Mouse (Mus musculus) forebrain, embryonic 14.5 days (tissue): ENCODE measurements at regions not wholly inside any gene's neighbourhood (a gene's known extent, or its start where the extent isn't known, plus 50 kb on each side); places are given as distances from the start of the nearest gene placed in this dataset.
A peak's percentile ranks its signal among the peaks of the same experiment; 100 is the strongest.

Experiments used
- ATAC-seq: fragments of 200-750 bp; cut with Nextera tagmentation; 2 replicates; pipeline ENCODE4 v1.8.0; 2017; ENCODE audit warnings: mild to moderate bottlenecking, moderate library complexity
- DNase-seq: peaks from one replicate; pipeline ENCODE4 v3.0.0-alpha.2; 2015; ENCODE audit warnings: low spot score
- H3K27ac ChIP-seq: fragments of 300-500 bp; sonication (generic); 2 replicates; pipeline ENCODE4 v1.5.1; 2014; ENCODE audit warnings: low read depth, mild to moderate bottlenecking, control low read depth, low read length, moderate library complexity
- H3K27me3 ChIP-seq: fragments of 300-500 bp; sonication (generic); replicated peaks from 2 replicates; pipeline ENCODE4 v1.6.1; 2014; ENCODE audit warnings: low read length, control low read depth, mixed read lengths; ENCODE audit not compliant: control insufficient read depth, insufficient read depth
- H3K36me3 ChIP-seq: fragments of 300-500 bp; sonication (generic); 2 replicates; pipeline ENCODE4 v1.6.1; 2014; ENCODE audit warnings: low read length, control low read depth; ENCODE audit not compliant: control insufficient read depth, insufficient read depth
- H3K4me1 ChIP-seq: fragments of 300-500 bp; sonication (generic); 2 replicates; pipeline ENCODE4 v1.6.1; 2014; ENCODE audit warnings: antibody characterized with exemption, low read length, control low read depth; ENCODE audit not compliant: control insufficient read depth, insufficient read depth
- H3K4me2 ChIP-seq: fragments of 300-500 bp; sonication (generic); 2 replicates; pipeline ENCODE4 v1.6.1; 2014; ENCODE audit warnings: mild to moderate bottlenecking, control low read depth, low read length
- H3K4me3 ChIP-seq: fragments of 300-500 bp; sonication (generic); 2 replicates; pipeline ENCODE4 v1.5.1; 2014; ENCODE audit warnings: low read depth, low read length, control low read depth
- H3K9ac ChIP-seq: fragments of 300-500 bp; sonication (generic); 2 replicates; pipeline ENCODE4 v1.6.1; 2014; ENCODE audit warnings: mild to moderate bottlenecking, low read length, control low read depth, moderate library complexity
- H3K9me3 ChIP-seq: fragments of 300-500 bp; sonication (generic); replicated peaks from 2 replicates; pipeline ENCODE4 v1.6.1; 2016; ENCODE audit warnings: low read length, control low read depth, mixed read lengths; ENCODE audit not compliant: control insufficient read depth
- WGBS: fragments of 180-500 bp; shearing (Covaris S2); extraction: QIAGEN DNeasy Blood & Tissue Kit; methylation state at CpG from one replicate; pipeline ENCODE4 v1.1.7; 2014; 5-methylcytosine and 5-hydroxymethylcytosine counted together

DNA sequence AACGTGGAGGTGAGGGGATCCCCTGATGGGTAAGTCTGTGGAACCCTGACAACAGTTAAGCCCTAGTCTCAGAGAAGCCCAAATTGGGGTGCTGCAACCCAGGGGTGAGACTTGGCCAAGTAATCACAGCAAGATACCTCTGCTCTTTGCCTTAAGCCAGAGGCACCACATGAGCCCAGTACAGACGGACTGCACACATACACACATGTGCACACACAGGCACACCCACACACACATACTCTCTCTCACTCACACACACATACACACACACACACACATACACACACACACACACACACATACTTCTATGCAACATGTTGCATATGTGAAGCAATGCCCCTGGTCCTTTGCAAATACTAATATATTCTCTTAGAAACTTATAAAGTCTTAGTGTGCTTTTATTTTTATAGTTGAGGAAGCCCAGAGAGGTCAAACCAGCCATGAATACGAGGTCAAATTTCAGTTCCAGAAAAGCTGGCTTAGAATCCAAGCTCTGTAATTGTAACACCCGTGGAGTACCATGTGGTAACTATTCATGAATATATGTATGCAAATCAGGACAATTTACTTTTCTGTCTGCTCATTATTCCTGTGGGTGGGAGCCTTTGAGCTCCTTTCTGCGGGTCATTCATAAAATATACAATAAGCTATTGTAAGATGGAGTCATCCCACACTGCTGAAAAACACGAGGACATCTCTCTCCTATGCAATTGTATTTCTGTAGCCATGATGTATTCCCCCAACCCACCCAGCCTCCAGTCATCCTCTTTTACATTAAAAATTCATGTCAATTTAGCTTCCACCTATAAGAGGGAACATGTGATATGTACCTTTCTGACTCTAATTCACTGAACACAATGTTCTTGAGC lies 189.2 kb upstream of the Ipo5 start:
- H3K9ac ChIP-seq, result no peak overlapping the region
- 0 out of 2 replicates have a peak, but pooled peaks cover 5% of the 10 kb centered on the region for H3K4me1 ChIP-seq
- no peak overlapping the region for H3K4me3 ChIP-seq
- ATAC-seq (peak; percentile 58), DNase-seq (peak; percentile 41)
- 32% methylated on average over 6 of the region's 6 CpGs for WGBS
- no peaks in the 10 kb centered on the region for H3K27me3 ChIP-seq
- no peaks in the 10 kb centered on the region for H3K36me3 ChIP-seq
- no peaks in the 10 kb centered on the region for H3K9me3 ChIP-seq
- H3K4me2 ChIP-seq, result no peak overlapping the region
- H3K27ac ChIP-seq, result no peak overlapping the region

DNA sequence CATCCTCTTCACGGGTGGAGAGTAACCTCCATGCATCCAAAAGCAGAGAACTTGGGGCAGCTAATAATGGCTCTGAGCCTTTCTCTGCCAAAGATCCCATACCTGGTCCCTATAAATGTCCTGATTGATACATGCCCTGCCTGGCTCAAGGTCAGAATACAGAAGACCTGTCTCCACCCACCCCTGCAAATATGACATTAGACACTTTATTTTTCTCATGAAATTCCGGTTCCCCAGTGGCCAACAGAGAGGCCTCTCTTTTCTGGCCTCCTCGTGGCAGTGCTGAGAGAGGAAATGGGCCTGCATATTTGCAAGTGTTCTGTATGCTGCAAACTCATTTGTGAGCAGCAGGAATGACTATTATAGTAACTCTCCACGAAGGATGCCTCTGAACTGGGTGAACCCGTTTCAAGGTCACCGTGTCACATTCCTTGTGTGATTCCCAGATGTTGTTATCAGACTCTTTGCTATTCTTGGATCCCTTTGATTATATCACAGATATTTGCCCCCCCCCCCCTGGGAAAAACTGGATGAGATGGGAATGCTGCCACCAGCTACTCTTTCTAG lies 188.4 kb upstream of the Ipo5 start:
- no peak for ATAC-seq
- H3K4me3 ChIP-seq, result no peak overlapping the region
- no peaks in the 10 kb centered on the region for H3K36me3 ChIP-seq
- no peak overlapping the region for H3K9ac ChIP-seq
- no peak overlapping the region for H3K27ac ChIP-seq
- no peak overlapping the region for H3K4me2 ChIP-seq
- 0 out of 2 replicates have a peak, but pooled peaks cover 5% of the 10 kb centered on the region for H3K4me1 ChIP-seq
- DNase-seq, result no peak
- H3K9me3 ChIP-seq, result no peaks in the 10 kb centered on the region
- 85% methylated on average over 6 of the region's 6 CpGs for WGBS
- H3K27me3 ChIP-seq, result no peaks in the 10 kb centered on the region

DNA sequence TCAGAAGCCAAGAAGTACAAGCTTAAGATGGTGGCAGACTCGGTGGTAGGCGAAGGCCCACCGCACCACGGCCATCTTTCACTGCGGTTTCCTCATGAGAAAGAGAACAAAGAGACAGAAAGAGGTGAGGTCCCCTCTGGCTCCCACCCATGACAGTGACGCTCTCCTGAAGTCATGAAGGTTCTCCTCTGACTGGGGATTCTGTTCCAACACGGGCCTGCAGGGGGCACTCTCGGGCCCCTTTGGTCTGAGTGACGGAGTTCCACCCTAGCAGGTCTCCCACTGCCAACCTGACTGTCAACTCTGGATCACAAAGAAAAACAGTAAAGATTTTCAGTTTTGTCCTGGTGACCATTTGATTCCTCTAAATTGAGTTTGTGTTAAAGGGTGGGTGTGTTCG lies 182.9 kb upstream of the Ipo5 start:
- Histone ChIP-seq H3K27ac (no peak overlapping the region), H3K9ac (no peak overlapping the region), H3K9me3 (no peaks in the 10 kb centered on the region), H3K27me3 (no peaks in the 10 kb centered on the region), H3K36me3 (no peaks in the 10 kb centered on the region), H3K4me3 (no peak overlapping the region), H3K4me2 (no peak overlapping the region), H3K4me1 (no peaks in the 10 kb centered on the region; the same call in none of the 2 replicates)
- DNase-seq (no peak), ATAC-seq (no peak)
- whole genome bisulfite sequencing, result 86% methylated on average over 10 of the region's 10 CpGs

DNA sequence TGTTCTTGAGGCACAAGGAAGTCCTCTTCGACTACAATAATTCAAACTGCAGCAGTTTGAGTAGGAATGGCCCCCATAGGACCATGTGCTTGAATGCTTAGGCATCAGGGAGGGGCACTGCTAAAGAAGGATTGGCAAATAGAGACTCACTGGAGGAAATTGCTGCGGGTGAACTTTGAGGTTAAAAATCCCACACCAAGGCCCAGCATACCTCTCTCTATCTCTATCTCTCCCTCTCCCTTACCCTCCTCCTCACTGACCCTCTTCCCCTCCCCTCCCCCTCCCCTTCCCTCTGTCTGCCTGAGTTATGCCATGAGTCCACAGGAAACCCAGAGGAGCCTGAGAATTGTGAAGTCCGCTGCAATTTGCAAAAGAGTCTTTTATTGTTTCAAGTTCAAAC lies 180.8 kb upstream of the Ipo5 start:
- 55% methylated on average over 3 of the region's 3 CpGs for WGBS
- Histone ChIP-seq H3K4me1 (no peaks in the 10 kb centered on the region; the same call in none of the 2 replicates), H3K9ac (no peak overlapping the region), H3K4me2 (no peak overlapping the region), H3K36me3 (no peaks in the 10 kb centered on the region), H3K9me3 (no peaks in the 10 kb centered on the region), H3K27me3 (no peaks in the 10 kb centered on the region), H3K4me3 (no peak overlapping the region), H3K27ac (no peak overlapping the region)
- DNase-seq (no peak), ATAC-seq (no peak)

DNA sequence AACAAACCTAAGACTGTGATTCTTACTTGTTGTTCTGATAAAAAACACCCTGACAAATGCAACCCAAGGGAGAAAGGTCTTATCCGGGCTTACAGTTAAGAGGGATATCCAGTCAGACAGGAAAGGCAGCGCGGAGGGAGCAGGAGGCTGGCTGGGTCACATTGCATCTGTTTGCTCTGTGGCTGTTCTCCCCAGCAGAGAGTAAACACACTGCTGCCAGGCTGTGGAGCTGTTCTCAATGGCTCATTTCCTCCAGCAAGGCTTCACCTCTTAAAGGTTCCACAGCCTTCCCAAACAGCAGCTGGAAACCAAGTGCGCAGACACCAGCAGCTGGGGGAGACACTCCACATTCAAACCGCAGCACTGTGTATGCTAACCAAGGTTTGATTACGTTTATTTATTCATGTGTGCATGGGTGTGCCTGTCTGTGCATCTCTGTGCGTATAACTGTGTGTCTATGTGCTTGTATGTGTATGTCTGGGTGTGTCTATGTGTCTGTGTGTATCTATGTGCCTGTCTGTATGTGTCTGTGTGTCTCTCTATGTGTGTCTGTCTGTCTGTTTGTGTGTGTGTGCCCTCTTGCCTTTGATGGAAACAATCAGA lies 179.2 kb upstream of the Ipo5 start:
- DNase-seq (no peak), ATAC-seq (no peak)
- Histone ChIP-seq H3K36me3 (no peaks in the 10 kb centered on the region), H3K27ac (no peak overlapping the region), H3K9ac (no peak overlapping the region), H3K4me3 (no peak overlapping the region), H3K27me3 (no peaks in the 10 kb centered on the region), H3K4me1 (no peaks in the 10 kb centered on the region; the same call in none of the 2 replicates), H3K9me3 (no peaks in the 10 kb centered on the region), H3K4me2 (no peak overlapping the region)
- WGBS, result 73% methylated on average over 7 of the region's 7 CpGs

DNA sequence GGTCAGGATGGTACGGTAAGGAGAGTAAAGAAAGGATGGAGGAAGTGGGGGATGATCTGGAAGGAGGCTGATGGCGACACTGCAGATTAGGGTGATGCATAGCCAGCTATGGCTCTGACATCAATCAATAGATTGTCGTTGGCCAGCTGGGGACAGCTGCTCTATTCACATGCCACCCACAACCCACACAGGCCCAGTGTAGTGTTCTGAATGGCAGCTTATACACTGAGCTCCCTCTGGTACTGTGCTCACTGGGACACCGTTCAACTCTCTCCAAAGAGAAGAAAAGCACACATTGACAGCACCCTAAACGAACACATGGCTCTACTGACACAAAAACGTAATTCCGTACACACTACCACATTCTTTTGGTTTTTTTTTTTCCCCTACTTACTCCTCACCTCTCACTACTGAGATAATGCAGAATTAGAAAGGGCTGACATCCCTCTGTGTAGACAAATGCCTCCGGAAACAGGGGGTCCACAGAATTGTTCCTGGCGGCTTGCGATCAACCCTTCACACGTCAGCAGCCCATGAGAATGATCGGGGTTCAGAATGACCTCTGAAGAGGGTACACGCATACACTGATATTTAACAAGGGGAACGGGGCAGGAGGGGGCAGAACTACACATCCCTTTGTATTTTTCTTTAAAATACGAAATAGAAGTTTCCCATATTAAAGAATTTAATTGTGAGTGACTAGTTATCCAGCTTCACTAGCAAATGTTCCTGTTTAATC lies 178.5 kb upstream of the Ipo5 start:
- no peaks in the 10 kb centered on the region for H3K36me3 ChIP-seq
- ATAC-seq, result peak; percentile 72; the same call in 1 of the 2 replicates
- H3K4me3 ChIP-seq, result no peak overlapping the region
- 53% methylated on average over 15 of the region's 15 CpGs for WGBS
- no peaks in the 10 kb centered on the region for H3K9me3 ChIP-seq
- H3K4me2 ChIP-seq, result no peak overlapping the region
- H3K27ac ChIP-seq, result no peak overlapping the region
- no peak for DNase-seq
- H3K27me3 ChIP-seq, result no peaks in the 10 kb centered on the region
- no peak overlapping the region for H3K9ac ChIP-seq
- H3K4me1 ChIP-seq, result no peaks in the 10 kb centered on the region; the same call in none of the 2 replicates

DNA sequence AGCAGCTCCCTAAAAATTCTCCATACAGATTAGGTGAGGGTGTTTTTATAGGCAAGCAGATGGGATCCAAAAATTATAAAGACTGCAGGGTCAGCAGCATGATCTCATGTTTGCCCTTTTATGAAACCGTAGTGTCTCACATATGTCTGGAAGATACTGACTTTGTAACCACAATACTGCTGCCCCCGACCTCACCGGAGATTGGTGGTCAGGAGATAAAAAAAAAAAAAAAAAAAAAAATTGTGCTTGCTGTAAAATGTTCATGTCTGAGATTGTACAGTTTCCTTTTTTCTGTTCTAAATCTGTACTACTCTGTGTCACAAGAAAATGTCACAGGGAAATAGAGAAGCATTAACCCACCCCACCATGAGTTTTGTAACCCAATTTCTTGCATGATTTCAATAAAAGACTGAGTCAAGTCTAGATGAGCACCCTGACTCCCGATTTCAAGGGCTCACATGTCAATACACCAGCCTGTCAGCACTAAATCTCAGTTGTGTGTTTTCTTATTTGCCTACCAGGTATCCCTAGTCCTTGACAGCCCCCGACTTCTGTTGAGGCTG lies 169.5 kb upstream of the Ipo5 start:
- Histone ChIP-seq H3K4me1 (no peaks in the 10 kb centered on the region), H3K4me3 (no peak overlapping the region)

DNA sequence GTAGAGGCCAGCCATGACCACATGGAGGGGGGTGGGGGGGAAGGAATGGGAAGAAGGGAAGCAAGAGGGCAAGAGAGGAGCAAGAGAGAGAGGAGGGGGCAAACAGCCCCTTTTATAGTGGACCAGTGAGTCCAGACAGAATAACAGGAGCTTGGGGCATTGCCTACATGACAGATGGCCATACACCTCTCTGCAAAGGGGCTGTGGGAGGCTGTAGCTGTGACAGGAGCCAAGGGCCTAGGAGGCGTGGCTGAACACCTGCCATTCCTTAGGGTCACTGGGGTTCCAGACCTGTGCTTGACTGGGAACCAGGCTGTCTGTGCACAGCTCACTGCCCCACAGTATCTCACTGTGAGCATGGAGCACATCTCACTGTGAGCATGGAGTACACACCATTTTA lies 157.0 kb upstream of the Ipo5 start:
- no peak for DNase-seq
- no peaks in the 10 kb centered on the region for H3K9me3 ChIP-seq
- no peak for ATAC-seq
- H3K4me2 ChIP-seq, result no peak overlapping the region
- no peaks in the 10 kb centered on the region for H3K4me1 ChIP-seq
- no peak overlapping the region for H3K27ac ChIP-seq
- 71% methylated on average over 1 of the region's 1 CpGs for WGBS
- no peak overlapping the region for H3K4me3 ChIP-seq
- H3K27me3 ChIP-seq, result no peaks in the 10 kb centered on the region
- no peaks in the 10 kb centered on the region for H3K36me3 ChIP-seq
- H3K9ac ChIP-seq, result no peak overlapping the region

More for the DNA sequence above, 169.5 kb upstream of the Ipo5 start:
- Histone ChIP-seq H3K36me3 (no peaks in the 10 kb centered on the region), H3K9me3 (no peaks in the 10 kb centered on the region), H3K4me2 (no peak overlapping the region), H3K9ac (no peak overlapping the region), H3K27ac (no peak overlapping the region), H3K27me3 (no peaks in the 10 kb centered on the region)
- 93% methylated on average over 5 of the region's 5 CpGs for WGBS
- DNase-seq (no peak), ATAC-seq (no peak)
